In the genomic region with DNA sequence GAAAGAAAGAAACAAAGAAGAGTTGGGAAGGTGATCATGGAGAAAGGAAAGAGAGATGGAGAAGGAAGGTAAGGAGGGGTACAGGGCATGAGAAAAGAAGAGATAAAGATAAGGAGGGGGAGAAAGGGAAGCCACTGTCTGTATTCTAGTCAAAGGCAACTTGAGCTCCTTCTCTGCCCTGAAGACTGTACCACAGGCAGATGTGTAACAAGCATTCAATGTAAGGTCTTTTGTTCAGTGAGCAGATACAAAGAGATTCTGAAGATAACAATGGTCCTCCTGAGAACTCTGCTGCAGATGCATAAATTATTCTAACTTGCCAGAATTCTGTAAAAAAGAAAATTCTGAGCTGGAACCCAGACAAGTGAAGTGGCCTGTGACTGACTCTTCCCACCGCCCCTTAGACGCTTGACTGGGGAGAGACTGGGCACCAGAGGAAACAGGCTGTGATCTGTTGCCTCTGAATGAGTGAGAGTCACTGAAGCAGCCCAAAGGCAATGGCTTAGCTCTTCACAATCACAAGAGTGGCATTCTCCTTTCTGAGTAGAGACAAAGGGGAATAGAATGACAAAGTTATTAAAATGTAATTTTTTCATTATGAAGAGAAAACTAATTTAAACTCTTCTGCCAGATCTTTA, we compare ENCODE assay signal across 21 mouse cellular contexts.
DNase-seq lines count a peak whose midpoint lies in the region; ATAC-seq lines count a peak whose summit lies in the region.
"Had no signal": no experiment of that assay in that cellular context is flagged by ENCODE, and none has a peak within 500 bp of the region (broad histone marks: within the 10 kb centered on the region; RNA-seq: fewer than 3 reads in every experiment).

No protein-coding gene starts in this region.

- no peak overlapping the region for H3K9ac ChIP-seq in hindbrain, embryonic 14.5 days
- H3K9ac ChIP-seq in midbrain, embryonic 14.5 days (replicated peaks; ENCODE audit: low read length): no peak overlapping the region
- H3K9ac ChIP-seq in midbrain, embryonic 16.5 days (ENCODE audit: low read depth, low read length): no peak overlapping the region
- H3K9ac ChIP-seq: embryonic facial prominence, embryonic 15.5 days; heart, embryonic 13.5 days; hindbrain, embryonic 15.5 days had no signal

- DNase-seq in hindbrain, embryonic 10.5 days (ENCODE audit: low spot score): peak; percentile 8
- no peak for DNase-seq in hindbrain, embryonic 14.5 days (ENCODE audit: low spot score)
- peak; percentile 11 for DNase-seq in left cerebral cortex, postnatal 4 days
- DNase-seq in left cerebral cortex, adult 9 months (ENCODE audit: low spot score in 2 of 2): no peak
- DNase-seq in midbrain, embryonic 14.5 days: peak; percentile 15
- DNase-seq in ZHBTc4 (ENCODE audit: low read depth, low spot score): peak; percentile 1
- DNase-seq: adrenal gland, postnatal 10 days; cerebellum, adult 11 months; cerebellum, adult 8-10 months; cerebellum, postnatal 14 days; gastrocnemius, postnatal 36 days; heart, adult 11 months; heart, postnatal 36 days had no signal

- peak overlapping the region; percentile 23; the same call in 1 of the 2 replicates for H3K27ac ChIP-seq in hindbrain, embryonic 10.5 days
- no peak overlapping the region for H3K27ac ChIP-seq in hindbrain, embryonic 14.5 days
- H3K27ac ChIP-seq in midbrain, embryonic 14.5 days (replicated peaks; ENCODE audit: low read depth, low read length): no peak overlapping the region
- H3K27ac ChIP-seq in midbrain, embryonic 16.5 days (ENCODE audit: low read length): no peak overlapping the region
- H3K27ac ChIP-seq: embryonic facial prominence, embryonic 15.5 days; forebrain, embryonic 10.5 days; heart, embryonic 13.5 days; hindbrain, embryonic 15.5 days had no signal

- no peak overlapping the region for H3K4me2 ChIP-seq in hindbrain, embryonic 14.5 days (replicated peaks)
- H3K4me2 ChIP-seq in midbrain, embryonic 14.5 days (ENCODE audit: low read length): no peak overlapping the region
- H3K4me2 ChIP-seq in midbrain, embryonic 16.5 days (ENCODE audit: low read length): no peak overlapping the region
- H3K4me2 ChIP-seq: embryonic facial prominence, embryonic 15.5 days; heart, embryonic 13.5 days; hindbrain, embryonic 15.5 days had no signal

- 29% methylated on average over 2 of the region's 2 CpGs for WGBS in hindbrain, embryonic 10.5 days
- 23% methylated on average over 2 of the region's 2 CpGs for WGBS in hindbrain, embryonic 14.5 days
- WGBS in midbrain, embryonic 14.5 days: 17% methylated on average over 2 of the region's 2 CpGs
- WGBS in midbrain, embryonic 16.5 days: 21% methylated on average over 2 of the region's 2 CpGs

- no peak for ATAC-seq in hindbrain, embryonic 14.5 days (ENCODE audit: low FRiP score)
- no peak for ATAC-seq in midbrain, embryonic 14.5 days (ENCODE audit: low FRiP score, low TSS enrichment)
- ATAC-seq in midbrain, embryonic 16.5 days: no peak
- ATAC-seq: forebrain, embryonic 14.5 days had no signal

- no peaks in the 10 kb centered on the region for H3K9me3 ChIP-seq in hindbrain, embryonic 10.5 days
- H3K9me3 ChIP-seq in hindbrain, embryonic 14.5 days (ENCODE audit: control insufficient read depth, low read length): no peaks in the 10 kb centered on the region
- H3K9me3 ChIP-seq in midbrain, embryonic 14.5 days (ENCODE audit: control insufficient read depth, low read length): no peaks in the 10 kb centered on the region
- no peaks in the 10 kb centered on the region for H3K9me3 ChIP-seq in midbrain, embryonic 16.5 days (replicated peaks; ENCODE audit: control insufficient read depth, low read length, poor library complexity, severe bottlenecking)
- H3K9me3 ChIP-seq: embryonic facial prominence, embryonic 15.5 days; forebrain, embryonic 10.5 days; heart, embryonic 13.5 days; hindbrain, embryonic 15.5 days had no signal

- intact Hi-C loops in left cerebral cortex, postnatal 4 days (cut with DNase I): loop anchor here (10.0 kb wide), 1 partner anchor 215 kb away; no protein-coding TSS in a partner anchor

- H3K4me3 ChIP-seq in hindbrain, embryonic 10.5 days: no peak overlapping the region
- H3K4me3 ChIP-seq in hindbrain, embryonic 14.5 days (replicated peaks; ENCODE audit: low read length): no peak overlapping the region
- H3K4me3 ChIP-seq in midbrain, embryonic 14.5 days (replicated peaks; ENCODE audit: low read depth, low read length): no peak overlapping the region
- H3K4me3 ChIP-seq in midbrain, embryonic 16.5 days (ENCODE audit: low read depth, low read length): no peak overlapping the region
- H3K4me3 ChIP-seq: embryonic facial prominence, embryonic 15.5 days; erythroblast, embryonic 14.5 days; forebrain, embryonic 10.5 days; heart, embryonic 13.5 days; hindbrain, embryonic 15.5 days had no signal

- H3K27me3 ChIP-seq in hindbrain, embryonic 10.5 days (ENCODE audit: insufficient read depth, poor library complexity, severe bottlenecking): no peaks in the 10 kb centered on the region
- no peaks in the 10 kb centered on the region for H3K27me3 ChIP-seq in hindbrain, embryonic 14.5 days (ENCODE audit: control insufficient read depth, insufficient read depth, low read length)
- H3K27me3 ChIP-seq in midbrain, embryonic 14.5 days (ENCODE audit: control insufficient read depth, insufficient read depth, low read length): no peaks in the 10 kb centered on the region
- no peaks in the 10 kb centered on the region for H3K27me3 ChIP-seq in midbrain, embryonic 16.5 days (ENCODE audit: control insufficient read depth, insufficient read depth, low read depth, low read length)
- H3K27me3 ChIP-seq: CH12.LX; embryonic facial prominence, embryonic 15.5 days; heart, embryonic 13.5 days; hindbrain, embryonic 15.5 days had no signal

- H3K4me1 ChIP-seq in hindbrain, embryonic 10.5 days (replicated peaks): 0 out of 2 replicates have a peak, but pooled peaks cover 5% of the 10 kb centered on the region
- H3K4me1 ChIP-seq in hindbrain, embryonic 14.5 days (replicated peaks; ENCODE audit: control insufficient read depth, insufficient read depth, low read length): no peaks in the 10 kb centered on the region
- no peaks in the 10 kb centered on the region for H3K4me1 ChIP-seq in midbrain, embryonic 14.5 days (ENCODE audit: control insufficient read depth, insufficient read depth, low read length)
- no peaks in the 10 kb centered on the region for H3K4me1 ChIP-seq in midbrain, embryonic 16.5 days (ENCODE audit: control insufficient read depth, insufficient read depth, low read length)
- H3K4me1 ChIP-seq: embryonic facial prominence, embryonic 15.5 days; heart, embryonic 13.5 days; hindbrain, embryonic 15.5 days had no signal

- no peaks in the 10 kb centered on the region for H3K36me3 ChIP-seq in hindbrain, embryonic 10.5 days
- H3K36me3 ChIP-seq in hindbrain, embryonic 14.5 days (replicated peaks; ENCODE audit: control insufficient read depth, insufficient read depth): no peaks in the 10 kb centered on the region
- no peaks in the 10 kb centered on the region for H3K36me3 ChIP-seq in midbrain, embryonic 14.5 days (ENCODE audit: control insufficient read depth, insufficient read depth, low read length)
- no peaks in the 10 kb centered on the region for H3K36me3 ChIP-seq in midbrain, embryonic 16.5 days (ENCODE audit: control insufficient read depth, insufficient read depth, low read length)
- H3K36me3 ChIP-seq: embryonic facial prominence, embryonic 15.5 days; forebrain, embryonic 10.5 days; heart, embryonic 13.5 days; hindbrain, embryonic 15.5 days had no signal

Comparison
In these comparisons a context has a peak if more than half of its experiments do, and no peak if none do; other contexts are left out.
1. DNase-seq: peak in hindbrain, embryonic 10.5 days (single experiment), left cerebral cortex, postnatal 4 days (single experiment), midbrain, embryonic 14.5 days (single experiment) and ZHBTc4 (single experiment); none in hindbrain, embryonic 14.5 days (single experiment) and left cerebral cortex, adult 9 months (0 of 2).